Mouse (Mus musculus): Measurements from ENCODE around the gene Acsl3.
A peak's percentile ranks its signal among the peaks of the same experiment; 100 is the strongest.

The Acsl3 gene

GRCm38 (mm10) chr1:78686872-78687271 lies 29.2 kb downstream of the Acsl3 start:
- DNase-seq (ENCODE audit: low spot score), result peak; percentile 37

- DNase-seq (ENCODE audit: low spot score), result peak; percentile 16
Observed at GRCm38 (mm10) chr1:78688149-78688548, 30.5 kb downstream of the Acsl3 start.

GRCm38 (mm10) chr1:78694503-78695258 lies 37.1 kb downstream of the Acsl3 start:
- no peak for DNase-seq (ENCODE audit: low spot score)

- no peak for DNase-seq (ENCODE audit: low spot score)
Observed at GRCm38 (mm10) chr1:78696305-78696704, 38.7 kb downstream of the Acsl3 start.

- DNase-seq (ENCODE audit: low spot score), result no peak
Observed at GRCm38 (mm10) chr1:78696903-78697302, 39.3 kb downstream of the Acsl3 start.

GRCm38 (mm10) chr1:78698138-78698537 lies 40.5 kb downstream of the Acsl3 start:
- no peak for DNase-seq (ENCODE audit: low spot score)

- DNase-seq (ENCODE audit: low spot score), result no peak
Observed at GRCm38 (mm10) chr1:78701740-78702139, 44.1 kb downstream of the Acsl3 start.

- DNase-seq (ENCODE audit: low spot score), result no peak
Observed at GRCm38 (mm10) chr1:78702282-78702963, 44.8 kb downstream of the Acsl3 start.

GRCm38 (mm10) chr1:78702964-78703285 lies 45.3 kb downstream of the Acsl3 start:
- DNase-seq (ENCODE audit: low spot score), result no peak

- DNase-seq (ENCODE audit: low spot score), result no peak
Observed at GRCm38 (mm10) chr1:78706338-78706737, 48.7 kb downstream of the Acsl3 start.

- DNase-seq (ENCODE audit: low spot score), result peak; percentile 41
Observed at GRCm38 (mm10) chr1:78707280-78707679, 49.7 kb downstream of the Acsl3 start.

GRCm38 (mm10) chr1:78710026-78710425 lies 52.4 kb downstream of the Acsl3 start:
- no peak for DNase-seq (ENCODE audit: low spot score)

GRCm38 (mm10) chr1:78710613-78711329 lies 53.1 kb downstream of the Acsl3 start:
- no peak for DNase-seq (ENCODE audit: low spot score)

GRCm38 (mm10) chr1:78724458-78725190 lies 67.0 kb downstream of the Acsl3 start:
- peak; percentile 88 for DNase-seq (ENCODE audit: low spot score)

GRCm38 (mm10) chr1:78725191-78725490 lies 67.5 kb downstream of the Acsl3 start:
- DNase-seq (ENCODE audit: low spot score), result no peak

GRCm38 (mm10) chr1:78725617-78726223 lies 68.1 kb downstream of the Acsl3 start:
- DNase-seq (ENCODE audit: low spot score), result peak; percentile 34

- DNase-seq (ENCODE audit: low spot score), result no peak
Observed at GRCm38 (mm10) chr1:78730114-78730720, 72.6 kb downstream of the Acsl3 start.

- DNase-seq (ENCODE audit: low spot score), result no peak
Observed at GRCm38 (mm10) chr1:78732290-78732689, 74.7 kb downstream of the Acsl3 start.

- peak; percentile 11 for DNase-seq (ENCODE audit: low spot score)
Observed at GRCm38 (mm10) chr1:78734261-78735000, 76.8 kb downstream of the Acsl3 start.

GRCm38 (mm10) chr1:78737646-78738045 lies 80.0 kb downstream of the Acsl3 start:
- peak; percentile 47 for DNase-seq (ENCODE audit: low spot score)

- no peak for DNase-seq (ENCODE audit: low spot score)
Observed at GRCm38 (mm10) chr1:78740676-78741075, 83.1 kb downstream of the Acsl3 start.
